Mouse (Mus musculus): Measurements from ENCODE around the gene Rara. TPM values are rescaled to one million over a fixed set of nuclear protein-coding genes. Genes with fewer than 3 reads are reported as not detected.

Gene Rara
- polyA plus RNA-seq (2012; rRNA removed): 18.7 and 20.1 TPM in 2 replicates

DNA sequence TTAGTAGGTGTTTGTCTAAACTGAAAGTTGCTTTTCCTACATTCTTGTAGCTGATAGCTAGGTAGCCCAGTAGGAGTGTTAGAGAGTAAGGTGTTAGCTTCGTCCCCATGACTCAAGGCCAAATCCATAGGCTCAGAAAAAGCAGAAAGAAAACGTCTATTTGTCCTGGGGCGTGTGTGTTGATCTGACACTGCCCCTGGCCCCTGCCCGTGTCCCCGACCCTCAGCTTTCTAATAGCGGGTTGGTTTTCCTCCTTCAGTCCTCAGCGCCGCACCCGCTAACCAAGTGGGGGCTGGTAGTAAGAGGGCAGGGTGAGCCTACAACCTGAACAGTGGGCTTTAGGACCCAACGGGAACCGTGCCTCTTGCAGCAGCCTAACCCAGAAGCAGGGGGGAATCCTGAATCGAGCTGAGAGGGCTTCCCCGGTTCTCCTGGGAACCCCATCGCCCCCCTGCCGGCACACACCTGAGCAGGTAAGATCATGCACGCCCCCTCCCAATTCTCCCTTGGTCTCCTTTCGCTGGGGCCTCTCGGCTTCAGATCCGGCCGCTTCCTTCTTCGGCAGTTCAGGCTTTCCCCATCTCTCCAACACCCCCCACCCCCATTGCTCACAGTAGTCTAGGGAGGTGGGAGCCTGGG, at the start of gene Rara:
TSS of gene Rara (plus strand) at position 381 of the 639 bp plus-strand sequence.
- Histone ChIP-seq H3K4me3 (ENCODE audit: control insufficient read depth, low read depth, low read length) (peak within 1 kb of the TSS; percentile 30), H3K4me1 (ENCODE audit: control insufficient read depth, insufficient read depth, low read length) (peaks cover 28% of the 10 kb centered on the region), H3K36me3 (ENCODE audit: control insufficient read depth, insufficient read depth, low read length) (no peaks in the 10 kb centered on the region), H3K27me3 (ENCODE audit: control insufficient read depth, insufficient read depth, low read length) (no peaks in the 10 kb centered on the region), H3K27ac (ENCODE audit: control insufficient read depth, insufficient read depth, low read depth, low read length) (peak within 1 kb of the TSS; percentile 47; the same call in 1 of the 2 replicates)
- TF ChIP-seq CTCF (IDR thresholded peaks at IDR 0.05; ENCODE audit: control insufficient read depth, insufficient read depth, insufficient replicate concordance, low read depth, low read length) (no peak), POLR2A (IDR thresholded peaks at IDR 0.05; ENCODE audit: control insufficient read depth, low read depth, low read length) (0 out of 2 replicates have a peak, but pooled peaks have one; percentile 29)

DNA sequence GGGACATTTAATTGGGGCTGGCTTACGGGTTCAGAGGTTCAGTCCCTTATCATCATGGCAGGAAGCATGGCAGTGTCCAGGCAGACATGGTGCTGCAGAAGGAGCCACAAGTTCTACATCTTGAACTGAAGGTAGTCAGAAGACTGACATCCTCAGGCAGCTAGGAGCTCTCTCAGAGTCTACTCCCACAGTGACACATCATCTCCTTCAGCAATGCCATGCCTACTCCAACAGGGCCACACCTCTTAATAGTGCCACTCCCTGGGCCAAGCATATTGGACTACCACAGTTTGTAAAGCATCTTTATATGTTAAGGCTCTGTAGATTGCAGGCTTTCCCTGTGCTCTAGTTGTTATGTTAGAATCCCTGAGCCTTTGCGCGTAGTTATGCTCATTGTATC, 39.9 kb upstream of the Rara start:
- Histone ChIP-seq H3K27ac (ENCODE audit: control insufficient read depth, insufficient read depth, low read depth, low read length) (no peak overlapping the region), H3K4me3 (ENCODE audit: control insufficient read depth, low read depth, low read length) (no peak overlapping the region), H3K36me3 (ENCODE audit: control insufficient read depth, insufficient read depth, low read length) (peaks cover 5% of the 10 kb centered on the region), H3K27me3 (ENCODE audit: control insufficient read depth, insufficient read depth, low read length) (no peaks in the 10 kb centered on the region), H3K4me1 (ENCODE audit: control insufficient read depth, insufficient read depth, low read length) (no peaks in the 10 kb centered on the region)
- TF ChIP-seq CTCF (IDR thresholded peaks at IDR 0.05; ENCODE audit: control insufficient read depth, insufficient read depth, insufficient replicate concordance, low read depth, low read length) (no peak), POLR2A (IDR thresholded peaks at IDR 0.05; ENCODE audit: control insufficient read depth, low read depth, low read length) (no peak)

DNA sequence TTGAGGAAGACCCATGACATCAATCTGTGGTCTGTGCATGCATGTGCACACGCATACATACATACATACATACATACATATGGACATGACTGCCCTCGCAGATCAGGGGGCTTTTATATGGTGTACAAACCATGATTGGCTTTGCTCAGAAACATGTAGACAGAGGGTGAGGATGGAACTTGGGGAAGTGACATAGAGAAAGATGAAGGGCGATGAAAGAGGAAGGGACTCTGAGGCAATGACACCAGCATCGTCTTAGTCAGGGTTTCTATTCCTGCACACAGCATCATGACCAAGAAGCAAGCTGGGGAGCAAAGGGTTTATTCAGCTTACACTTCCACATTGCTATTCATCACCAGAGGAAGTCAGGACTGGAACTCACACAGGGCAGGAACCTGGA, 38.5 kb upstream of the Rara start:
- TF ChIP-seq POLR2A (IDR thresholded peaks at IDR 0.05; ENCODE audit: control insufficient read depth, low read depth, low read length) (no peak), CTCF (IDR thresholded peaks at IDR 0.05; ENCODE audit: control insufficient read depth, insufficient read depth, insufficient replicate concordance, low read depth, low read length) (no peak)
- Histone ChIP-seq H3K4me3 (ENCODE audit: control insufficient read depth, low read depth, low read length) (no peak overlapping the region), H3K4me1 (ENCODE audit: control insufficient read depth, insufficient read depth, low read length) (no peaks in the 10 kb centered on the region), H3K27me3 (ENCODE audit: control insufficient read depth, insufficient read depth, low read length) (no peaks in the 10 kb centered on the region), H3K27ac (ENCODE audit: control insufficient read depth, insufficient read depth, low read depth, low read length) (no peak overlapping the region), H3K36me3 (ENCODE audit: control insufficient read depth, insufficient read depth, low read length) (peaks cover 5% of the 10 kb centered on the region)

DNA sequence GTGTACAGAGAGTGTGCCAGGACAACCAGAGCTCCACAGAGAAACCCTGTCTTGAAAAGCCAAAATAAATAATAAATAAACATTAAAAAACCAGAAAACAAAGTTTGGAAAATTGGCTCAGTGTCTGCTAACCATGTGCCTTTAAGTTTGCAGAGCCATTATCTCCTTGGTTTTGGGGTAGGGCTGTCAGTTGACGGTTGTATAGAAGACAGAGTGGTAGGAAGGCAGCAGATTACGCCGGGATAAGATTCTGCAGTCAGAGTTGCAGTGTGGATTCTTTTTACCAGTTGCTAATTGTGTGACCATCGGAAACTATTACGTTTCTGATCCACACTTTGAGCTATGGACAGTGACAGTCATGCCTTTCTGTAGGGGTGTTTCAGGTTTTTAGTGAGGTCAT, 37.6 kb upstream of the Rara start:
- Histone ChIP-seq H3K27me3 (ENCODE audit: control insufficient read depth, insufficient read depth, low read length) (no peaks in the 10 kb centered on the region), H3K4me1 (ENCODE audit: control insufficient read depth, insufficient read depth, low read length) (no peaks in the 10 kb centered on the region), H3K4me3 (ENCODE audit: control insufficient read depth, low read depth, low read length) (no peak overlapping the region), H3K36me3 (ENCODE audit: control insufficient read depth, insufficient read depth, low read length) (peaks cover 5% of the 10 kb centered on the region), H3K27ac (ENCODE audit: control insufficient read depth, insufficient read depth, low read depth, low read length) (no peak overlapping the region)
- TF ChIP-seq CTCF (IDR thresholded peaks at IDR 0.05; ENCODE audit: control insufficient read depth, insufficient read depth, insufficient replicate concordance, low read depth, low read length) (no peak), POLR2A (IDR thresholded peaks at IDR 0.05; ENCODE audit: control insufficient read depth, low read depth, low read length) (no peak)

DNA sequence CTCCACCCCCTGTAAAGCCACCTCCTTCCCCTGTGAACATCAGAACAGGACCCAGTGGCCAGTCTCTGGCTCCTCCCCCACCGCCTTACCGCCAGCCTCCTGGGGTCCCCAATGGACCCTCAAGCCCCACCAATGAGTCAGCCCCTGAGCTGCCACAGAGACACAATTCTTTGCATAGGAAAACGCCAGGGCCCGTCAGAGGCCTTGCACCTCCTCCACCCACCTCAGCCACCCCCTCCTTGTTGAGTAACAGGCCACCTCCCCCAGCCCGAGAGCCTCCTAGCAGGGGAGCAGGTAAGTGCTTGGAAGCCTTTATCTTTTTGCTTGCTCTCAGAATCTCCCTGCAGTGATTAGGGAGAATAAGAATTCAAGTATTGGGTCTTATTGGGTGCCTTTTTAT, 35.2 kb upstream of the Rara start:
- H3K4me1 ChIP-seq (ENCODE audit: control insufficient read depth, insufficient read depth, low read length): no peaks in the 10 kb centered on the region
- H3K27ac ChIP-seq (ENCODE audit: control insufficient read depth, insufficient read depth, low read depth, low read length): no peak overlapping the region
- H3K4me3 ChIP-seq (ENCODE audit: control insufficient read depth, low read depth, low read length): no peak overlapping the region
- H3K27me3 ChIP-seq (ENCODE audit: control insufficient read depth, insufficient read depth, low read length): no peaks in the 10 kb centered on the region
- H3K36me3 ChIP-seq (ENCODE audit: control insufficient read depth, insufficient read depth, low read length): peaks cover 4% of the 10 kb centered on the region
- no peak for TF ChIP-seq CTCF (IDR thresholded peaks at IDR 0.05; ENCODE audit: control insufficient read depth, insufficient read depth, insufficient replicate concordance, low read depth, low read length)
- TF ChIP-seq POLR2A (IDR thresholded peaks at IDR 0.05; ENCODE audit: control insufficient read depth, low read depth, low read length): no peak

DNA sequence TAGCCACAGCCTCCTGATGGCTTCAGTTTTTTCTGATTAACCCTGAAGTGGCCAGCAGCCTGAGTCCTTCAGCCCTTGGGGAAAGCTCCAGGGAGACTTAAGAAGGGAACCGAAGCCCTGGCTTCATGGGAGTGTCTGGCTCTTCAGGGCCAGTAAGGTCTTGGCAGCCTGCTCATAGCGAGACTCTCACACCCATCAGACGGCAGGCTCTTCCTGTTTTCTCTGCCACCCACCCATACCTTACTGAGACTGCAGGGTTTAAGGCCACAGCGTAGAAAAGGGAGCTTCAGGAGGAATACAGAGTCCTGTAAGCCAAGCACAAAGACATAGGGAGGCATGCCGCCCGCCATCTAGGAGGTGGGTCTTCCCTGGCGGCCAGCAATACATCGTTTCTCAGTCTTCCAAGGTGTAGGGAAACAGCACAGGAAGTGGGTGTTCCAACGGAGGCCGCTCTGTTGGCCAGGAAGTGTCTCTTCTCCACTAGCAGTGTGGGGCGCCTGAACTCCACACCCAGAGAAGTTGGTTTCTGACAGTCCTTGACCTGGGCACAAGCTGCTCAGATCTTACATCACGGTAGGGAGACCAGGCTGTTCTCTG, 27.0 kb upstream of the Rara start:
- H3K36me3 ChIP-seq (ENCODE audit: control insufficient read depth, insufficient read depth, low read length): peaks cover 8% of the 10 kb centered on the region

DNA sequence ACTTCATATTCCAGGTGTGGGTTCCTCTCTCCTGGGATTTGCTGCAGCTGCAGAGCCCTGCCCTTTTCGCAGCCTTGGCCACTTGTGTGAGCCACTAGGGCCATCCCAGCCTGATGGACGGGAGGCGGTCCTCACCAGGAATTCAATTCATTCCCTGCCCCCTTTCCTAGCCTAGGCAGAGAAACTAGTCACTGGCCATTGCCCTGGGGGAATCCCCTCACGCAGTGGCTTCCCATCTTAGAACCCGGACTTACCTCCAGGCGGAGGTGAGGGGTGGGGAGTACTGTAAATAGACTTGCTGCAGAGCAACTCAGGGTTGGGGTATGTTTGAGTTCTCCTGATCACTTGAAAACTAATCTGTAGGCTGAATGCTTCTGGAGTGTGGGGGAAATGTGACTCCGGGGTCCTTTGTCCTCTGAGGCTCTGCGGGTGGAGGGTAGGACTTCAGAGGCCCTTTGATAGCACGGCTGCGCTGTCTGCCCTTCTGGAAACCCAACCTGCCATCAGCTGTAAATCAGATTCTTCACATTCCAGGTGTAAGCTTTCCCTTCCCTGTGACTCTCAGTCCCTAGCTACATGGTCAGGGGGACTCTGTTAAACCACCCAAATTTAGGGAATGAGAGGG, 24.9 kb upstream of the Rara start:
- no peaks in the 10 kb centered on the region for H3K27me3 ChIP-seq (ENCODE audit: control insufficient read depth, insufficient read depth, low read length)
- peaks cover 7% of the 10 kb centered on the region for H3K36me3 ChIP-seq (ENCODE audit: control insufficient read depth, insufficient read depth, low read length)
- H3K27ac ChIP-seq (ENCODE audit: control insufficient read depth, insufficient read depth, low read depth, low read length): no peak overlapping the region
- no peak for TF ChIP-seq POLR2A (IDR thresholded peaks at IDR 0.05; ENCODE audit: control insufficient read depth, low read depth, low read length)
- TF ChIP-seq CTCF (IDR thresholded peaks at IDR 0.05; ENCODE audit: control insufficient read depth, insufficient read depth, insufficient replicate concordance, low read depth, low read length): no peak
- no peak overlapping the region for H3K4me3 ChIP-seq (ENCODE audit: control insufficient read depth, low read depth, low read length)
- no peaks in the 10 kb centered on the region; the same call in none of the 2 replicates for H3K4me1 ChIP-seq (ENCODE audit: control insufficient read depth, insufficient read depth, low read length)

More for the DNA sequence above, 27.0 kb upstream of the Rara start:
- Histone ChIP-seq H3K27me3 (ENCODE audit: control insufficient read depth, insufficient read depth, low read length) (no peaks in the 10 kb centered on the region), H3K4me3 (ENCODE audit: control insufficient read depth, low read depth, low read length) (no peak overlapping the region), H3K27ac (ENCODE audit: control insufficient read depth, insufficient read depth, low read depth, low read length) (peak overlapping the region; percentile 10; the same call in 1 of the 2 replicates), H3K4me1 (ENCODE audit: control insufficient read depth, insufficient read depth, low read length) (no peaks in the 10 kb centered on the region)
- TF ChIP-seq CTCF (IDR thresholded peaks at IDR 0.05; ENCODE audit: control insufficient read depth, insufficient read depth, insufficient replicate concordance, low read depth, low read length) (no peak), POLR2A (IDR thresholded peaks at IDR 0.05; ENCODE audit: control insufficient read depth, low read depth, low read length) (no peak)
